27 mouse cellular contexts compared by ENCODE assay signal in genomic region chr1:91485422-91485821, GRCm38 (mm10).
"Had no signal": no experiment of that assay in that cellular context is flagged by ENCODE, and none has a peak within 500 bp of the region (broad histone marks: within the 10 kb centered on the region; RNA-seq: fewer than 3 reads in every experiment).

No protein-coding gene starts in this region.

- H3K36me3 ChIP-seq: limb, embryonic 10.5 days; limb, embryonic 12.5 days; limb, embryonic 13.5 days; limb, embryonic 15.5 days; liver, embryonic 12.5 days; liver, embryonic 13.5 days; liver, embryonic 15.5 days; lung, embryonic 15.5 days; midbrain, embryonic 10.5 days; midbrain, embryonic 12.5 days; midbrain, embryonic 13.5 days; midbrain, embryonic 15.5 days; neural tube, embryonic 12.5 days had no signal

- H3K27me3 ChIP-seq: limb, embryonic 13.5 days; limb, embryonic 15.5 days; liver, embryonic 13.5 days; liver, embryonic 15.5 days; lung, embryonic 15.5 days; midbrain, embryonic 12.5 days; midbrain, embryonic 15.5 days; neural tube, embryonic 12.5 days had no signal

- DNase-seq: left cerebral cortex, postnatal 4 days; liver; liver, embryonic 13.5 days; liver, postnatal 0 days; lung, adult 18-20 months; lung, adult 2 months; lung, embryonic 14.5 days; lung, postnatal 10 days; lung, postnatal 14 days; lung, postnatal 36 days; lung, postnatal 4 days; midbrain, embryonic 14.5 days had no signal

- H3K4me3 ChIP-seq: limb, embryonic 10.5 days; limb, embryonic 12.5 days; limb, embryonic 13.5 days; limb, embryonic 15.5 days; liver, embryonic 12.5 days; liver, embryonic 13.5 days; liver, embryonic 15.5 days; lung, embryonic 15.5 days; megakaryocyte, embryonic 14.5 days; midbrain, embryonic 10.5 days; midbrain, embryonic 12.5 days; midbrain, embryonic 13.5 days; midbrain, embryonic 15.5 days; neural tube, embryonic 12.5 days had no signal

- H3K4me2 ChIP-seq: limb, embryonic 12.5 days; limb, embryonic 13.5 days; limb, embryonic 15.5 days; liver, embryonic 11.5 days; liver, embryonic 12.5 days; liver, embryonic 13.5 days; liver, embryonic 15.5 days; lung, embryonic 14.5 days; lung, embryonic 15.5 days; midbrain, embryonic 11.5 days; midbrain, embryonic 12.5 days; midbrain, embryonic 13.5 days; midbrain, embryonic 15.5 days; neural tube, embryonic 12.5 days had no signal
